Mouse (Mus musculus) testis, adult 2 months (tissue): ENCODE measurements around the gene Urb1.

Experiments used
- CTCF ChIP-seq: fragments of 200-500 bp; IDR thresholded peaks from 2 replicates; pipeline ENCODE4 v1.5.1; 2012; ENCODE audit warnings: low read depth, mild to moderate bottlenecking, inconsistent platforms, low read length, moderate library complexity; ENCODE audit not compliant: control insufficient read depth, insufficient read depth, insufficient replicate concordance
- POLR2A ChIP-seq: fragments of 200-500 bp; IDR thresholded peaks from 2 replicates; pipeline ENCODE4 v1.6.1; 2012; ENCODE audit warnings: low read depth, mild to moderate bottlenecking, inconsistent platforms, low read length, moderate library complexity; ENCODE audit not compliant: control insufficient read depth

DNA sequence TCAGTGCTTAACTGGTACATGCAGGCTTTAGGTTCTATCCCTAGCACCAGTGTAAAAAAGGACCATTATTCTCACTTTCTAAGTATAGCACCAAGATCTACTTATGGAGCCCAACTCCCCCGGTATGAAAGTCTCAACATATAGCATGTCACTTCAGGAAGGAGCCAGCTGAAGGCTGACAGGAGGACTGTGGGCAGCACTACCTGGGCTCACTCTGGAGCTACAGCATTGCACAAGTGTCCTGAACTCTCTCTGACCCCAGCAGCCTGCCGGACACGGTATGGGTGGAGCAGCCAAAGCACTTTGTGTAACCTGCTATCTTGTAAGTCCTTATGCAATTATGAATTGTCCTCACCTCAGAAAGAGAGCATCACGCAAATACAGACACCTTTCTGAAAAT lies 25.0 kb downstream of the Urb1 start:
- TF ChIP-seq CTCF (no peak), POLR2A (no peak)
